Mouse (Mus musculus) heart, adult 2 months (tissue): Measurements from ENCODE around the gene Tmprss3.

Experiments
- CTCF ChIP-seq: fragments of 200-600 bp; IDR thresholded peaks from 2 replicates; pipeline ENCODE4 v1.8.1; 2022; ENCODE audit warnings: antibody characterized with exemption, mild to moderate bottlenecking, moderate library complexity
- EP300 ChIP-seq: fragments of 200-500 bp; IDR thresholded peaks from 2 replicates; pipeline ENCODE4 v1.6.1; 2011; ENCODE audit warnings: low read depth, low read length, control low read depth; ENCODE audit not compliant: insufficient read depth
- POLR2A ChIP-seq: fragments of 200-500 bp; IDR thresholded peaks from 2 replicates; pipeline ENCODE4 v1.6.1; 2011; ENCODE audit warnings: mild to moderate bottlenecking, low read depth, low read length, control low read depth; ENCODE audit not compliant: insufficient read depth

GRCm38 (mm10) chr17:31232251-31233010 lies 33.7 kb upstream of the Tmprss3 start:
- TF ChIP-seq CTCF: no peak
- no peak for TF ChIP-seq POLR2A
- no peak for TF ChIP-seq EP300
